Mouse (Mus musculus): ENCODE data around the gene Sec14l3. TPM values are rescaled to one million over a fixed set of nuclear protein-coding genes. Genes with fewer than 3 reads are reported as not detected.
"Not testable (repeated sequence)": the region's sequence is repeated elsewhere in the genome, so short reads cannot be mapped to it uniquely, and the experiment has no call there.

Sec14l3 gene
- polyA plus RNA-seq (2015; fragmentation: Nextera tagmentation; extraction: Ambion mirVana), result not detected in 2 replicates

GRCm38 (mm10) chr11:4064627-4065122, at the start of gene Sec14l3:
Gene Sec14l3, plus strand, starts transcription at chr11:4064841.
- 63% methylated on average over 5 of the region's 5 CpGs for whole genome bisulfite sequencing
- H3K9me3 ChIP-seq (replicated peaks), result no peaks in the 10 kb centered on the region
- no peak within 1 kb of the TSS for H3K4me2 ChIP-seq
- H3K27me3 ChIP-seq, result no peaks in the 10 kb centered on the region
- H3K4me3 ChIP-seq (replicated peaks), result no peak within 1 kb of the TSS
- H3K9ac ChIP-seq, result no peak within 1 kb of the TSS
- no peaks in the 10 kb centered on the region for H3K36me3 ChIP-seq
- H3K4me1 ChIP-seq, result no peaks in the 10 kb centered on the region
- ATAC-seq (replicated peaks; ENCODE audit: low FRiP score), result no peak
- no peak within 1 kb of the TSS for H3K27ac ChIP-seq

GRCm38 (mm10) chr11:4015796-4016195, 48.8 kb upstream of the Sec14l3 start:
- H3K27me3 ChIP-seq, result not testable (repeated sequence)

GRCm38 (mm10) chr11:4022111-4022510, 42.5 kb upstream of the Sec14l3 start:
- 95% methylated on average over 13 of the region's 13 CpGs for WGBS

More at GRCm38 (mm10) chr11:4015796-4016195, 48.8 kb upstream of the Sec14l3 start:
- H3K27ac ChIP-seq; H3K9ac ChIP-seq; H3K9me3 ChIP-seq (replicated peaks); ATAC-seq (replicated peaks; ENCODE audit: low FRiP score); H3K4me2 ChIP-seq; H3K4me1 ChIP-seq; H3K4me3 ChIP-seq (replicated peaks); H3K36me3 ChIP-seq: not testable (repeated sequence)
- WGBS, result 91% methylated on average over 14 of the region's 14 CpGs

GRCm38 (mm10) chr11:4023321-4023720, 41.3 kb upstream of the Sec14l3 start:
- H3K27me3 ChIP-seq, result no peaks in the 10 kb centered on the region
- H3K4me1 ChIP-seq, result no peaks in the 10 kb centered on the region
- WGBS, result 69% methylated on average over 2 of the region's 2 CpGs
- H3K9me3 ChIP-seq (replicated peaks), result no peaks in the 10 kb centered on the region
- H3K27ac ChIP-seq, result no peak overlapping the region
- no peak for ATAC-seq (replicated peaks; ENCODE audit: low FRiP score)
- H3K4me2 ChIP-seq, result no peak overlapping the region
- no peak overlapping the region for H3K4me3 ChIP-seq (replicated peaks)
- H3K9ac ChIP-seq, result no peak overlapping the region
- H3K36me3 ChIP-seq, result no peaks in the 10 kb centered on the region

More at GRCm38 (mm10) chr11:4022111-4022510, 42.5 kb upstream of the Sec14l3 start:
- not testable (repeated sequence) for ATAC-seq (replicated peaks; ENCODE audit: low FRiP score); H3K4me2 ChIP-seq; H3K27ac ChIP-seq; H3K27me3 ChIP-seq; H3K9ac ChIP-seq; H3K4me1 ChIP-seq; H3K9me3 ChIP-seq (replicated peaks); H3K4me3 ChIP-seq (replicated peaks); H3K36me3 ChIP-seq

GRCm38 (mm10) chr11:4027066-4027465, 37.6 kb upstream of the Sec14l3 start:
- Histone ChIP-seq H3K4me3 (replicated peaks) (no peak overlapping the region), H3K9ac (no peak overlapping the region)

GRCm38 (mm10) chr11:4027561-4028334, 36.9 kb upstream of the Sec14l3 start:
- H3K27me3 ChIP-seq, result peaks cover 8% of the 10 kb centered on the region; the same call in 1 of the 2 replicates
- WGBS, result 80% methylated on average over 9 of the region's 9 CpGs
- no peaks in the 10 kb centered on the region for H3K36me3 ChIP-seq
- H3K4me3 ChIP-seq (replicated peaks), result no peak overlapping the region
- H3K27ac ChIP-seq, result no peak overlapping the region
- no peak overlapping the region for H3K4me2 ChIP-seq
- H3K9ac ChIP-seq, result no peak overlapping the region
- no peaks in the 10 kb centered on the region for H3K9me3 ChIP-seq (replicated peaks)
- no peaks in the 10 kb centered on the region for H3K4me1 ChIP-seq
- no peak for ATAC-seq (replicated peaks; ENCODE audit: low FRiP score)

More at GRCm38 (mm10) chr11:4027066-4027465, 37.6 kb upstream of the Sec14l3 start:
- Histone ChIP-seq H3K4me2 (no peak overlapping the region), H3K36me3 (no peaks in the 10 kb centered on the region), H3K9me3 (replicated peaks) (no peaks in the 10 kb centered on the region), H3K27me3 (peaks cover 8% of the 10 kb centered on the region; the same call in 1 of the 2 replicates), H3K4me1 (no peaks in the 10 kb centered on the region), H3K27ac (no peak overlapping the region)
- WGBS, result 77% methylated on average over 8 of the region's 8 CpGs
- ATAC-seq (replicated peaks; ENCODE audit: low FRiP score), result no peak

- H3K4me3 ChIP-seq (replicated peaks), result no peak overlapping the region
- WGBS, result 70% methylated on average over 4 of the region's 4 CpGs
- H3K27me3 ChIP-seq, result peaks cover 8% of the 10 kb centered on the region; the same call in 1 of the 2 replicates
- ATAC-seq (replicated peaks; ENCODE audit: low FRiP score), result no peak
- H3K9me3 ChIP-seq (replicated peaks), result no peaks in the 10 kb centered on the region
- no peak overlapping the region for H3K9ac ChIP-seq
- no peaks in the 10 kb centered on the region for H3K4me1 ChIP-seq
- H3K36me3 ChIP-seq, result no peaks in the 10 kb centered on the region
- H3K4me2 ChIP-seq, result no peak overlapping the region
- H3K27ac ChIP-seq, result no peak overlapping the region
Measured at GRCm38 (mm10) chr11:4029343-4029742, 35.3 kb upstream of the Sec14l3 start.

GRCm38 (mm10) chr11:4031126-4031941, 33.3 kb upstream of the Sec14l3 start, which contains the start of gene Sec14l4:
Gene Sec14l4, plus strand, starts transcription at chr11:4031462.
- H3K9me3 ChIP-seq (replicated peaks), result no peaks in the 10 kb centered on the region
- H3K27me3 ChIP-seq, result peaks cover 8% of the 10 kb centered on the region; the same call in 1 of the 2 replicates
- no peak within 1 kb of the TSS for H3K9ac ChIP-seq
- H3K4me2 ChIP-seq, result no peak within 1 kb of the TSS
- H3K36me3 ChIP-seq, result no peaks in the 10 kb centered on the region
- no peak for ATAC-seq (replicated peaks; ENCODE audit: low FRiP score)
- H3K4me3 ChIP-seq (replicated peaks), result no peak within 1 kb of the TSS
- H3K27ac ChIP-seq, result no peak within 1 kb of the TSS
- 39% methylated on average over 16 of the region's 16 CpGs for WGBS
- no peaks in the 10 kb centered on the region for H3K4me1 ChIP-seq

- no peak overlapping the region for H3K4me3 ChIP-seq (replicated peaks)
- no peak overlapping the region for H3K9ac ChIP-seq
Measured at GRCm38 (mm10) chr11:4031961-4032360, 32.7 kb upstream of the Sec14l3 start.

GRCm38 (mm10) chr11:4033471-4033870, 31.2 kb upstream of the Sec14l3 start:
- no peak for ATAC-seq (replicated peaks; ENCODE audit: low FRiP score)
- H3K4me3 ChIP-seq (replicated peaks), result no peak overlapping the region
- WGBS, result 52% methylated on average over 7 of the region's 7 CpGs
- no peak overlapping the region for H3K27ac ChIP-seq
- no peaks in the 10 kb centered on the region for H3K4me1 ChIP-seq
- no peaks in the 10 kb centered on the region for H3K9me3 ChIP-seq (replicated peaks)
- peaks cover 8% of the 10 kb centered on the region; the same call in 1 of the 2 replicates for H3K27me3 ChIP-seq
- H3K4me2 ChIP-seq, result no peak overlapping the region
- H3K9ac ChIP-seq, result no peak overlapping the region
- H3K36me3 ChIP-seq, result no peaks in the 10 kb centered on the region

More at GRCm38 (mm10) chr11:4031961-4032360, 32.7 kb upstream of the Sec14l3 start:
- 38% methylated on average over 12 of the region's 12 CpGs for WGBS
- Histone ChIP-seq H3K4me2 (no peak overlapping the region), H3K27me3 (peaks cover 8% of the 10 kb centered on the region; the same call in 1 of the 2 replicates), H3K9me3 (replicated peaks) (no peaks in the 10 kb centered on the region), H3K4me1 (no peaks in the 10 kb centered on the region), H3K36me3 (no peaks in the 10 kb centered on the region), H3K27ac (no peak overlapping the region)
- no peak for ATAC-seq (replicated peaks; ENCODE audit: low FRiP score)

GRCm38 (mm10) chr11:4034169-4034568, 30.5 kb upstream of the Sec14l3 start:
- no peak overlapping the region for H3K9ac ChIP-seq
- WGBS, result 89% methylated on average over 4 of the region's 4 CpGs
- no peak overlapping the region for H3K4me2 ChIP-seq
- peaks cover 8% of the 10 kb centered on the region; the same call in 1 of the 2 replicates for H3K27me3 ChIP-seq
- no peak for ATAC-seq (replicated peaks; ENCODE audit: low FRiP score)
- no peaks in the 10 kb centered on the region for H3K9me3 ChIP-seq (replicated peaks)
- H3K36me3 ChIP-seq, result no peaks in the 10 kb centered on the region
- H3K27ac ChIP-seq, result no peak overlapping the region
- no peak overlapping the region for H3K4me3 ChIP-seq (replicated peaks)
- no peaks in the 10 kb centered on the region for H3K4me1 ChIP-seq

All from kidney, embryonic 15.5 days (tissue).